ENCODE assay signal across 8 mouse cellular contexts in genomic region chr9:119052154-119052944, GRCm38 (mm10). TPM values are rescaled to one million over a fixed set of nuclear protein-coding genes. Genes with fewer than 3 reads are reported as not detected.
DNase-seq lines count a peak whose midpoint lies in the region; ATAC-seq and TF ChIP-seq lines count a peak whose summit lies in the region.

TSS of gene Vill (plus strand) at chr9:119052778.

- no peak for TF ChIP-seq EP300 in CH12.LX (IDR thresholded peaks at IDR 0.05; ENCODE audit: low read length)

- H3K27ac ChIP-seq in CH12.LX (ENCODE audit: insufficient read depth, low read depth): no peak within 1 kb of the TSS
- H3K27ac ChIP-seq in heart, embryonic 14.5 days (replicated peaks in 1 of 2; ENCODE audit: control insufficient read depth in 1 of 2, insufficient read depth in 1 of 2, low read depth in 2 of 2, low read length in 2 of 2): no peak within 1 kb of the TSS

- H3K9ac ChIP-seq in CH12.LX (ENCODE audit: insufficient read depth, low read depth): no peak within 1 kb of the TSS
- peak within 1 kb of the TSS; percentile 69 for H3K9ac ChIP-seq in heart, embryonic 14.5 days (ENCODE audit: low read length)

- H3K36me3 ChIP-seq in CH12.LX (replicated peaks in 1 of 2; ENCODE audit: control insufficient read depth in 1 of 2, insufficient read depth in 1 of 2, low read length in 1 of 2): no peaks in the 10 kb centered on the region
- H3K36me3 ChIP-seq in heart, embryonic 14.5 days (ENCODE audit: control insufficient read depth, insufficient read depth, low read length): no peaks in the 10 kb centered on the region

- TF ChIP-seq CTCF in CH12.LX (conservative IDR thresholded peaks at IDR 0.05 in 1 of 2, IDR thresholded peaks at IDR 0.05 in 1 of 2; ENCODE audit: low read depth in 2 of 2, low read length in 2 of 2): no peak

- no peaks in the 10 kb centered on the region for H3K79me2 ChIP-seq in CH12.LX (replicated peaks; ENCODE audit: control insufficient read depth, extremely low read depth, insufficient read depth, poor library complexity, severe bottlenecking)

- 8% methylated on average over 22 of the region's 22 CpGs for WGBS in heart, embryonic 14.5 days

- H3K4me1 ChIP-seq in CH12.LX (ENCODE audit: control insufficient read depth in 1 of 2, insufficient read depth in 2 of 2): peaks cover 0 to 6% of the 10 kb centered on the region in 2 experiments; a peak in 1 of 4 replicates
- H3K4me1 ChIP-seq in heart, embryonic 14.5 days (ENCODE audit: control insufficient read depth in 2 of 2, insufficient read depth in 2 of 2, low read length in 2 of 2): peaks cover 15 to 16% of the 10 kb centered on the region in 2 experiments

- no peak for TF ChIP-seq RAD21 in CH12.LX (IDR thresholded peaks at IDR 0.05; ENCODE audit: low read depth, low read length)

- ATAC-seq in activated CD4-positive, CD25-positive, alpha-beta regulatory T cell, adult 4 months: no peak
- peak; percentile 82 for ATAC-seq in heart, embryonic 14.5 days (ENCODE audit: insufficient number of reproducible peaks, insufficient read depth, low FRiP score, low read depth)
- ATAC-seq in megakaryocyte progenitor cell, adult 5-6 weeks (replicated peaks; ENCODE audit: poor library complexity): peak; percentile 38

- TF ChIP-seq POLR2A in CH12.LX (IDR thresholded peaks at IDR 0.05; ENCODE audit: low read depth, low read length): no peak

- no peak within 1 kb of the TSS for H3K4me2 ChIP-seq in CH12.LX (ENCODE audit: insufficient read depth, low read depth, poor library complexity, severe bottlenecking)
- H3K4me2 ChIP-seq in heart, embryonic 14.5 days (ENCODE audit: low read length): peak within 1 kb of the TSS; percentile 82

- peaks cover 79% of the 10 kb centered on the region for H3K27me3 ChIP-seq in CH12.LX (replicated peaks)
- H3K27me3 ChIP-seq in heart, embryonic 14.5 days (ENCODE audit: control insufficient read depth, insufficient read depth, low read length): no peaks in the 10 kb centered on the region

- in situ Hi-C loops in CH12.LX (cut with MboI; ENCODE audit: low pct_ligation_motif_present, low pct_unique_long_range_greater_than_20kb, low sequenced_read_pairs): loop anchor here (25.0 kb wide), 1 partner anchor 465 kb away; no protein-coding TSS in a partner anchor

- dilution Hi-C loops in CH12.LX (cut with MboI; ENCODE audit: extremely low pct_ligation_motif_present, extremely low pct_unique_long_range_greater_than_20kb, low sequenced_read_pairs): no loop called here

- H3K9me3 ChIP-seq in CH12.LX (replicated peaks; ENCODE audit: low read length): no peaks in the 10 kb centered on the region
- no peaks in the 10 kb centered on the region for H3K9me3 ChIP-seq in heart, embryonic 14.5 days (ENCODE audit: control insufficient read depth, low read length)

- DNase-seq in CH12.LX (ENCODE audit: extremely low read depth): no peak
- peak; percentile 67 to 89 for DNase-seq in kidney, postnatal 25 days
- DNase-seq in thymus, postnatal 25 days: no peak
- DNase-seq in layer of hippocampus, adult 8-10 months (ENCODE audit: low spot score in 2 of 2): no peak
- DNase-seq in cerebellum, postnatal 10 days: no peak

- H3K4me3 ChIP-seq in CH12.LX (replicated peaks in 1 of 3; ENCODE audit: low read depth in 2 of 3, low read length in 2 of 3, poor library complexity in 1 of 3): no peak within 1 kb of the TSS
- H3K4me3 ChIP-seq in heart, embryonic 14.5 days (ENCODE audit: control insufficient read depth in 1 of 2, insufficient read depth in 1 of 2, low read depth in 1 of 2, low read length in 2 of 2): peak within 1 kb of the TSS; percentile 41 to 48

TF ChIP-seq in CH12.LX, 34 proteins besides CTCF, POLR2A, EP300 and RAD21:
- no peak for TF ChIP-seq SMC3 (IDR thresholded peaks at IDR 0.05; ENCODE audit: low read depth, low read length)
- TF ChIP-seq CHD1 (IDR thresholded peaks at IDR 0.05; ENCODE audit: low read depth, low read length): no peak
- TF ChIP-seq IRF4 (IDR thresholded peaks at IDR 0.05; ENCODE audit: low read depth, low read length): no peak
- TF ChIP-seq MAX (IDR thresholded peaks at IDR 0.05; ENCODE audit: low read length): no peak
- TF ChIP-seq USF2 (conservative IDR thresholded peaks at IDR 0.05; ENCODE audit: low read depth, low read length): no peak

RNA-seq across cellular contexts. Expression of gene Vill, which starts in this region (rescaled TPM):
- total RNA-seq in CH12.LX (2012; rRNA removed) (71.4 and 85.2 TPM in 2 replicates), CH12.LX (2014; rRNA removed) (56.7 and 57.3 TPM in 2 replicates)
- polyA plus RNA-seq in CH12.LX (2012; ENCODE audit: insufficient read length, low read depth): 46.3 and 48.4 TPM in 2 replicates
- polyA plus RNA-seq in activated CD4-positive, CD25-positive, alpha-beta regulatory T cell, adult 4 months (2017; shearing (Covaris generic)): 10 to 100 TPM; 13.0 to 14.8 TPM
- polyA plus RNA-seq in heart, embryonic 14.5 days (2014; fragmentation: Nextera tagmentation; extraction: Ambion mirVana): 10.7 and 11.2 TPM in 2 replicates
- total RNA-seq in megakaryocyte progenitor cell, adult 5-6 weeks (2015): 9.2 and 10.8 TPM in 2 replicates
- 34.4 and 37.7 TPM in 2 replicates for total RNA-seq in megakaryocyte progenitor cell, adult 5-6 weeks (2017)
- 1 to 10 TPM in 3 of 4 experiments, under 1 TPM in 1; 0.99 to 4.4 (median 3.1) TPM for total RNA-seq in layer of hippocampus, adult 8-10 months (2022)

Comparison
In these comparisons a context has a peak if more than half of its experiments do, and no peak if none do; other contexts are left out.
1. DNase-seq: peak in kidney, postnatal 25 days (2 of 2); none in CH12.LX (single experiment), thymus, postnatal 25 days (single experiment), layer of hippocampus, adult 8-10 months (0 of 2) and cerebellum, postnatal 10 days (0 of 2).
2. H3K4me3 ChIP-seq: peak in heart, embryonic 14.5 days (2 of 2); none in CH12.LX (0 of 3).